Mouse (Mus musculus): ENCODE results near the gene Sypl2. TPM values are rescaled to one million over a fixed set of nuclear protein-coding genes. Genes with fewer than 3 reads are reported as not detected.
A peak's percentile ranks its signal among the peaks of the same experiment; 100 is the strongest.

Sypl2 gene
- total and polyA plus RNA-seq, 3 experiments = not detected

- H3K27ac ChIP-seq (ENCODE audit: control insufficient read depth, low read depth, low read length) = no peak overlapping the region
- peaks cover 0 to 1% of the 10 kb centered on the region in 2 experiments; a peak in 1 of 4 replicates for H3K27me3 ChIP-seq (ENCODE audit: control insufficient read depth in 1 of 2, insufficient read depth in 2 of 2, low read length in 2 of 2)
- no peak overlapping the region for H3K4me3 ChIP-seq (ENCODE audit: control insufficient read depth in 1 of 2, insufficient read depth in 1 of 2, low read depth in 2 of 2, low read length in 2 of 2)
- peaks cover 0 to 8% of the 10 kb centered on the region in 2 experiments; a peak in 2 of 4 replicates for H3K36me3 ChIP-seq (ENCODE audit: control insufficient read depth in 1 of 2, insufficient read depth in 2 of 2, low read length in 2 of 2)
- TF ChIP-seq MAFK (IDR thresholded peaks at IDR 0.05; ENCODE audit: borderline replicate concordance, low read depth, low read length) (no peak), MAX (IDR thresholded peaks at IDR 0.05; ENCODE audit: low read length) (no peak), MXI1 (IDR thresholded peaks at IDR 0.05; ENCODE audit: low read depth, low read length) (no peak), USF2 (IDR thresholded peaks at IDR 0.05; ENCODE audit: borderline replicate concordance in 1 of 2, insufficient read depth in 1 of 2, low read depth in 1 of 2, low read length in 2 of 2) (no peak), KAT2A (conservative IDR thresholded peaks at IDR 0.05; ENCODE audit: low read depth, low read length) (no peak), HCFC1 (IDR thresholded peaks at IDR 0.05; ENCODE audit: low read depth, low read length) (no peak), MAZ (IDR thresholded peaks at IDR 0.05; ENCODE audit: low read depth, low read length) (no peak), SMC3 (IDR thresholded peaks at IDR 0.05; ENCODE audit: low read depth, low read length) (no peak), BHLHE40 (IDR thresholded peaks at IDR 0.05; ENCODE audit: borderline replicate concordance, low read depth, low read length) (no peak)
- H3K79me2 ChIP-seq (ENCODE audit: control insufficient read depth, insufficient read depth, low read length, poor library complexity) = peaks cover 8% of the 10 kb centered on the region
- DNase-seq (ENCODE audit: low read depth, low spot score) = no peak
- H3K4me1 ChIP-seq (ENCODE audit: control insufficient read depth in 1 of 2, insufficient read depth in 2 of 2, low read length in 2 of 2) = peaks cover 2 to 9% of the 10 kb centered on the region in 2 experiments; a peak in 2 of 4 replicates
- H3K9ac ChIP-seq (ENCODE audit: control insufficient read depth, low read depth, low read length, poor library complexity, severe bottlenecking) = no peak overlapping the region
- no peaks in the 10 kb centered on the region for H3K9me3 ChIP-seq (replicated peaks; ENCODE audit: insufficient read depth, low read length)
Observed at GRCm38 (mm10) chr3:108211845-108212244, 14.6 kb downstream of the Sypl2 start.

- peaks cover 0 to 8% of the 10 kb centered on the region in 2 experiments; a peak in 2 of 4 replicates for H3K36me3 ChIP-seq (ENCODE audit: control insufficient read depth in 1 of 2, insufficient read depth in 2 of 2, low read length in 2 of 2)
- TF ChIP-seq CTCF (IDR thresholded peaks at IDR 0.05 in 2 of 3, conservative IDR thresholded peaks at IDR 0.05 in 1 of 3; ENCODE audit: control insufficient read depth in 1 of 3, insufficient read depth in 1 of 3, low read depth in 2 of 3, low read length in 3 of 3, poor library complexity in 1 of 3, severe bottlenecking in 1 of 3) (peak in 2 of 3 experiments; percentile 34 to 45; a peak in 4 of 6 replicates), NRF1 (IDR thresholded peaks at IDR 0.05; ENCODE audit: insufficient read depth, low read depth, low read length, poor library complexity, severe bottlenecking) (no peak), USF2 (IDR thresholded peaks at IDR 0.05; ENCODE audit: borderline replicate concordance in 1 of 2, insufficient read depth in 1 of 2, low read depth in 1 of 2, low read length in 2 of 2) (no peak), ETS1 (IDR thresholded peaks at IDR 0.05; ENCODE audit: low read depth, low read length) (0 out of 2 replicates have a peak, but pooled peaks have one; percentile 2), HCFC1 (IDR thresholded peaks at IDR 0.05; ENCODE audit: low read depth, low read length) (peak; percentile 26; the same call in 1 of the 2 replicates), ZKSCAN1 (IDR thresholded peaks at IDR 0.05; ENCODE audit: low read depth, low read length) (no peak), CHD1 (IDR thresholded peaks at IDR 0.05; ENCODE audit: low read depth, low read length) (no peak), RAD21 (IDR thresholded peaks at IDR 0.05; ENCODE audit: low read depth, low read length) (no peak), UBTF (IDR thresholded peaks at IDR 0.05; ENCODE audit: borderline replicate concordance, insufficient read depth, low read depth, low read length) (no peak), E2F4 (IDR thresholded peaks at IDR 0.05; ENCODE audit: borderline replicate concordance, low read depth, low read length) (no peak), JUND (IDR thresholded peaks at IDR 0.05; ENCODE audit: low read depth, low read length) (no peak), MAX (IDR thresholded peaks at IDR 0.05; ENCODE audit: low read length) (no peak), BHLHE40 (IDR thresholded peaks at IDR 0.05; ENCODE audit: borderline replicate concordance, low read depth, low read length) (no peak), ZNF384 (IDR thresholded peaks at IDR 0.05; ENCODE audit: low read depth, low read length) (no peak), EP300 (IDR thresholded peaks at IDR 0.05; ENCODE audit: low read depth in 1 of 2, low read length in 2 of 2) (no peak), POLR2A (IDR thresholded peaks at IDR 0.05; ENCODE audit: control insufficient read depth in 1 of 2, insufficient read depth in 1 of 2, low read depth in 1 of 2, low read length in 2 of 2, poor library complexity in 1 of 2) (no peak), NELFE (IDR thresholded peaks at IDR 0.05; ENCODE audit: low read depth, low read length) (no peak), MXI1 (IDR thresholded peaks at IDR 0.05; ENCODE audit: low read depth, low read length) (no peak), KAT2A (conservative IDR thresholded peaks at IDR 0.05; ENCODE audit: low read depth, low read length) (no peak), CHD2 (IDR thresholded peaks at IDR 0.05; ENCODE audit: low read length) (no peak)
- H3K4me1 ChIP-seq (ENCODE audit: control insufficient read depth in 1 of 2, insufficient read depth in 2 of 2, low read length in 2 of 2) = peaks cover 2 to 9% of the 10 kb centered on the region in 2 experiments; a peak in 2 of 4 replicates
- peaks cover 8% of the 10 kb centered on the region for H3K79me2 ChIP-seq (ENCODE audit: control insufficient read depth, insufficient read depth, low read length, poor library complexity)
- no peaks in the 10 kb centered on the region for H3K27me3 ChIP-seq (ENCODE audit: control insufficient read depth in 1 of 2, insufficient read depth in 2 of 2, low read length in 2 of 2)
- H3K27ac ChIP-seq (ENCODE audit: control insufficient read depth, low read depth, low read length) = peak within 1 kb of the TSS; percentile 78
- peak within 1 kb of the TSS; percentile 78 to 93 for H3K4me3 ChIP-seq (ENCODE audit: control insufficient read depth in 1 of 2, insufficient read depth in 1 of 2, low read depth in 2 of 2, low read length in 2 of 2)
- peak within 1 kb of the TSS; percentile 93 for H3K9ac ChIP-seq (ENCODE audit: control insufficient read depth, low read depth, low read length, poor library complexity, severe bottlenecking)
- H3K9me3 ChIP-seq (replicated peaks; ENCODE audit: insufficient read depth, low read length) = no peaks in the 10 kb centered on the region
- DNase-seq (ENCODE audit: low read depth, low spot score) = peak; percentile 86
Observed at GRCm38 (mm10) chr3:108210771-108211139, 15.7 kb downstream of the Sypl2 start, which contains the start of gene Atxn7l2. Gene Atxn7l2, minus strand, starts transcription at chr3:108210934.
